Mouse (Mus musculus): ENCODE measurements around the gene Tefm. TPM values are rescaled to one million over a fixed set of nuclear protein-coding genes. Genes with fewer than 3 reads are reported as not detected.

Gene Tefm
- polyA plus RNA-seq, 1 experiment = not detected

- WGBS = under 1% methylated on average over 14 of the region's 14 CpGs
- no peak for TF ChIP-seq CTCF (IDR thresholded peaks at IDR 0.05; ENCODE audit: insufficient read depth, low read depth, low read length)
- TF ChIP-seq POLR2A (IDR thresholded peaks at IDR 0.05; ENCODE audit: insufficient read depth, low read depth, low read length) = no peak
- peaks cover 3% of the 10 kb centered on the region for H3K4me1 ChIP-seq (ENCODE audit: control insufficient read depth, insufficient read depth, low read length)
- H3K27ac ChIP-seq (ENCODE audit: insufficient read depth, low read depth, low read length) = no peak overlapping the region
- peak overlapping the region; percentile 76 for H3K4me3 ChIP-seq (ENCODE audit: insufficient read depth, low read depth, low read length)
Measured at GRCm38 (mm10) chr11:80089817-80090214, 52.2 kb downstream of the Tefm start.

GRCm38 (mm10) chr11:80088917-80089816, 52.8 kb downstream of the Tefm start, which contains the start of gene Atad5:
Gene Atad5, plus strand, starts transcription at chr11:80089400.
- H3K4me1 ChIP-seq (ENCODE audit: control insufficient read depth, insufficient read depth, low read length) = peaks cover 3% of the 10 kb centered on the region
- no peak for TF ChIP-seq CTCF (IDR thresholded peaks at IDR 0.05; ENCODE audit: insufficient read depth, low read depth, low read length)
- TF ChIP-seq POLR2A (IDR thresholded peaks at IDR 0.05; ENCODE audit: insufficient read depth, low read depth, low read length) = no peak
- no peak within 1 kb of the TSS for H3K27ac ChIP-seq (ENCODE audit: insufficient read depth, low read depth, low read length)
- peak within 1 kb of the TSS; percentile 76 for H3K4me3 ChIP-seq (ENCODE audit: insufficient read depth, low read depth, low read length)
- WGBS = 5% methylated on average over 57 of the region's 57 CpGs

GRCm38 (mm10) chr11:80086844-80087243, 55.1 kb downstream of the Tefm start:
- no peak overlapping the region for H3K27ac ChIP-seq (ENCODE audit: insufficient read depth, low read depth, low read length)
- 6% methylated on average over 5 of the region's 5 CpGs for WGBS
- peaks cover 3% of the 10 kb centered on the region for H3K4me1 ChIP-seq (ENCODE audit: control insufficient read depth, insufficient read depth, low read length)
- H3K4me3 ChIP-seq (ENCODE audit: insufficient read depth, low read depth, low read length) = no peak overlapping the region
- no peak for TF ChIP-seq CTCF (IDR thresholded peaks at IDR 0.05; ENCODE audit: insufficient read depth, low read depth, low read length)
- no peak for TF ChIP-seq POLR2A (IDR thresholded peaks at IDR 0.05; ENCODE audit: insufficient read depth, low read depth, low read length)

Other genes starting within 250 kb of the Tefm start
- not detected in 2 replicates for gene Utp6, start 179.8 kb downstream of the Tefm start, polyA plus RNA-seq (2012; ENCODE audit: insufficient read depth, insufficient read length, low replicate concordance, missing spikeins)
- 192 TPM in 1 of 2 replicates, not detected in the other for gene Suz12, start 149.1 kb downstream of the Tefm start, polyA plus RNA-seq (2012; ENCODE audit: insufficient read depth, insufficient read length, low replicate concordance, missing spikeins)
- not detected in 2 replicates for gene Crlf3, start 61.2 kb downstream of the Tefm start, polyA plus RNA-seq (2012; ENCODE audit: insufficient read depth, insufficient read length, low replicate concordance, missing spikeins)
- not detected in 2 replicates for gene Atad5, start 52.8 kb downstream of the Tefm start, polyA plus RNA-seq (2012; ENCODE audit: insufficient read depth, insufficient read length, low replicate concordance, missing spikeins)
- not detected in 2 replicates for gene Adap2, start 11.9 kb upstream of the Tefm start, polyA plus RNA-seq (2012; ENCODE audit: insufficient read depth, insufficient read length, low replicate concordance, missing spikeins)
- gene Rnf135, start 41.7 kb upstream of the Tefm start, polyA plus RNA-seq (2012; ENCODE audit: insufficient read depth, insufficient read length, low replicate concordance, missing spikeins) = not detected in 2 replicates
- gene Rhot1, start 66.8 kb upstream of the Tefm start, polyA plus RNA-seq (2012; ENCODE audit: insufficient read depth, insufficient read length, low replicate concordance, missing spikeins) = not detected in 2 replicates
- gene Rhbdl3, start 158.7 kb upstream of the Tefm start, polyA plus RNA-seq (2012; ENCODE audit: insufficient read depth, insufficient read length, low replicate concordance, missing spikeins) = not detected in 2 replicates
- not detected in 2 replicates for gene 5730455P16Rik, start 235.9 kb upstream of the Tefm start, polyA plus RNA-seq (2012; ENCODE audit: insufficient read depth, insufficient read length, low replicate concordance, missing spikeins)
- 162 and 401 TPM in 2 replicates for gene Zfp207, start 241.1 kb upstream of the Tefm start, polyA plus RNA-seq (2012; ENCODE audit: insufficient read depth, insufficient read length, low replicate concordance, missing spikeins)